Mouse (Mus musculus): ENCODE measurements around the gene Emc10. TPM values are rescaled to one million over a fixed set of nuclear protein-coding genes. Genes with fewer than 3 reads are reported as not detected.

Gene Emc10
- polyA plus RNA-seq, 1 experiment: 188 TPM

DNA sequence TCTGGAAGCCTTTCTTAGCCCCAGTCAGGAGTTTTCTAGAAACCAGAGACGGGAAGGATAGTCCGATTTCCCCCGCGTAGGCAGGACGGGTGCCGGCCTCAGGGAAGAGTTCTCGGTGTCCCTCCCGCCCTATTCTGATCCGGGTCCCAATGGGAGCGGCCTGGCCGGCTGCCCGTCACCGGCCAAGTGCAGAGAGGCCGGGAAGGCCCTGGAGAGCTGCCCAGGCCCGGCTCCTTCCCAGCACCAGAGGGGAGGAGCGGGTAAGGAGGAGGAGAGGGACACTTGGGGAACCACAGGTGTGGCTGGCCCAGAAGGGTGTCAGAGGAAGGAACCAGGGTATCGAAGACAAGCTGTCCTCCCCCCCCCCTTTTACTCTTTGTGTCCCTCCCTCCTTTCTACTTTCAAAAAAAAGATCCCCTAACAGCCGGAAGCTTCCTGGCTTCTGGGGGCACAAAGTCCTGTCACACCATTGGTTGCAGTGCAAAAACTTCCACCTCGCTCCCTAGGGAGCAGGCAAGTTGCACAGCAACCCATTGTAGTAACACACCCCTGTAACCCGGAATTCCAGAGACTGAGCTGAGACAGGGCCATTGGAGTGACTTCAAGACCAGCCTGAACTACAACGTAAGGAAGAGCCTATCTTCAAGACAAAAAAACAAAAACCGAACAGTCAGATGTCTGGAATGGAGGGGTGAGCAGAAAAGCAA is 28.9 kb upstream of the Emc10 start:
- no peak overlapping the region; the same call in 1 of the 2 replicates for H3K4me3 ChIP-seq (ENCODE audit: extremely low read depth, insufficient read depth, insufficient read length)
- 35% methylated on average over 22 of the region's 22 CpGs for WGBS
- peaks cover 28% of the 10 kb centered on the region for H3K4me1 ChIP-seq (ENCODE audit: control insufficient read depth, insufficient read depth, insufficient read length)

DNA sequence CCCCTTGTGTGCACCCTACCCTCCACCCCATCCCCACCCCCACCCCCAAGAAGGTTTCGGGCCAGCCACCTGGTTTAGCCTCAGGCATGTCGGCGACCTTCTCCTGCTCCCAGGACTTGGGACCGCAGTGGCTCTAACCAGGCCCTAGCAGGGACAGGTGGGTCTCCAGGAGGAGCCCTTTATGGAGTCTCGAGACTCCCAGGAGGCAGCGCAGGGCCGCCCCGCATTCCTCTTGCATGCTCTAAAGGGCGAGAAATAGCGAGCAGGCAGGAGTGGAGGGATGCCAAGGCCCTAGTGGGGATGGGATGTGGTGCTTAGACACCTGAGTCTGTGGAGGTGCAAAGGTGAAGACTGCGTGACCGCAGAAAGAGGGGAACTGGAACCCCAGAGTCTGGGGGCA is 28.2 kb upstream of the Emc10 start, which contains the start of gene Mybpc2:
Mybpc2 (minus strand) TSS at position 155 of the 400 bp plus-strand sequence.
- H3K36me3 ChIP-seq (ENCODE audit: control insufficient read depth, insufficient read depth, low read length): peaks cover 15% of the 10 kb centered on the region
- H3K27me3 ChIP-seq (ENCODE audit: control insufficient read depth, insufficient read depth, low read length): no peaks in the 10 kb centered on the region
- no peak for TF ChIP-seq POLR2A (IDR thresholded peaks at IDR 0.05; ENCODE audit: low read depth, low read length)
- no peak for TF ChIP-seq CTCF (IDR thresholded peaks at IDR 0.05; ENCODE audit: extremely low read depth, insufficient read depth, insufficient read length, insufficient replicate concordance)
- DNase-seq (ENCODE audit: low read depth in 1 of 2, low spot score in 2 of 2): no peak
- H3K27ac ChIP-seq (ENCODE audit: insufficient read depth, low read length): peak within 1 kb of the TSS; percentile 62
- peaks cover 28% of the 10 kb centered on the region for H3K4me1 ChIP-seq (ENCODE audit: control insufficient read depth, insufficient read depth, insufficient read length)
- H3K4me3 ChIP-seq (ENCODE audit: extremely low read depth, insufficient read depth, insufficient read length): no peak within 1 kb of the TSS; the same call in 1 of the 2 replicates
- WGBS: 59% methylated on average over 12 of the region's 12 CpGs

More for the DNA sequence above, 28.9 kb upstream of the Emc10 start:
- Histone ChIP-seq H3K36me3 (ENCODE audit: control insufficient read depth, insufficient read depth, low read length) (peaks cover 22% of the 10 kb centered on the region), H3K27ac (ENCODE audit: insufficient read depth, low read length) (peak overlapping the region; percentile 62), H3K27me3 (ENCODE audit: control insufficient read depth, insufficient read depth, low read length) (no peaks in the 10 kb centered on the region)
- peak in 1 of 2 experiments; percentile 61 for DNase-seq (ENCODE audit: low read depth in 1 of 2, low spot score in 2 of 2)
- TF ChIP-seq POLR2A (IDR thresholded peaks at IDR 0.05; ENCODE audit: low read depth, low read length): no peak
- no peak for TF ChIP-seq CTCF (IDR thresholded peaks at IDR 0.05; ENCODE audit: extremely low read depth, insufficient read depth, insufficient read length, insufficient replicate concordance)

DNA sequence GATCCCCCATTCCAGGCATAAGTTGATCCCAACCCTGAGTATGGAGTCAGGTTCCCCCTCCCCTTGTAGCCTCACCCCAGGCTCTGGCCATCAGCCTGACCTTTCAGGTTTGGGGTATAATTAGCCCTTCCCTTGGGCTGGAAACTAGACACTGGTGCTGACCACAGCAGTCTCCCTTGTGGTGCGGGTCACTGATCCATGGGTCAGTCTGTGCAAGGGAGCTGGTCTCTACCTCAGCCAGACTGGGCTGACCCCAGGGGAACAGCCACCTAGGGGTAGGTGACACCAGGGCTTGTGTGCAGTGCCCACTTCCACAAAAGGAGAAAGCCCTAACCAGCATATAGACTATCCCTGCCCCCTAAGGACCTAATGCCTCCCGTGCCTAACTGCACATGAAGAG is 26.7 kb upstream of the Emc10 start:
- Histone ChIP-seq H3K4me3 (ENCODE audit: extremely low read depth, insufficient read depth, insufficient read length) (no peak overlapping the region), H3K36me3 (ENCODE audit: control insufficient read depth, insufficient read depth, low read length) (peaks cover 3% of the 10 kb centered on the region; the same call in 1 of the 2 replicates), H3K27me3 (ENCODE audit: control insufficient read depth, insufficient read depth, low read length) (no peaks in the 10 kb centered on the region), H3K27ac (ENCODE audit: insufficient read depth, low read length) (no peak overlapping the region), H3K4me1 (ENCODE audit: control insufficient read depth, insufficient read depth, insufficient read length) (peaks cover 18% of the 10 kb centered on the region)
- WGBS: 79% methylated on average over 2 of the region's 2 CpGs
- no peak for DNase-seq (ENCODE audit: low read depth in 1 of 2, low spot score in 2 of 2)
- TF ChIP-seq CTCF (IDR thresholded peaks at IDR 0.05; ENCODE audit: extremely low read depth, insufficient read depth, insufficient read length, insufficient replicate concordance) (no peak), POLR2A (IDR thresholded peaks at IDR 0.05; ENCODE audit: low read depth, low read length) (no peak)

DNA sequence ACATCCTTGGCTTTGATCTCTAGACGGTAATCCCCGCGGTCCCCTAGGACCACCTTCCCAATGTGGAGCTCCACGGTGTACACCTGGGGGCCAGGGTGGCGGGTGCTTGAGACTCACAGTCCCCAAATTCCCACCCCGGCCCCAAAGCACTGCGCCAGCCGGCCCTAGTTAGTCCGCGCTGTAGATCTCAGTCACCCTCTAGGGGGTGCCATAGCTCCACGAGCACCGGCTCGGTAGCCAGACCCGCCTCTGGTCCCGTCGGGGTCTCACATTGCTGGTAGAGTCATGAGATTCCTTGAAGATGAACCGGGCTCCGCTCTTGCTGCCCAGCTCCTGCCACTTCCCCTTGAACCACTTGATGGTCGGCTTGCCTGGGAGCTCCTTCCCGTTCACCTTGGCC is 25.4 kb upstream of the Emc10 start:
- Histone ChIP-seq H3K4me3 (ENCODE audit: extremely low read depth, insufficient read depth, insufficient read length) (no peak overlapping the region; the same call in 1 of the 2 replicates), H3K27ac (ENCODE audit: insufficient read depth, low read length) (no peak overlapping the region), H3K27me3 (ENCODE audit: control insufficient read depth, insufficient read depth, low read length) (no peaks in the 10 kb centered on the region), H3K4me1 (ENCODE audit: control insufficient read depth, insufficient read depth, insufficient read length) (peaks cover 13% of the 10 kb centered on the region), H3K36me3 (ENCODE audit: control insufficient read depth, insufficient read depth, low read length) (no peaks in the 10 kb centered on the region)
- no peak for TF ChIP-seq POLR2A (IDR thresholded peaks at IDR 0.05; ENCODE audit: low read depth, low read length)
- peak; percentile 85 for TF ChIP-seq CTCF (IDR thresholded peaks at IDR 0.05; ENCODE audit: extremely low read depth, insufficient read depth, insufficient read length, insufficient replicate concordance)
- DNase-seq (ENCODE audit: low read depth in 1 of 2, low spot score in 2 of 2): peak in 1 of 2 experiments; percentile 76
- 4% methylated on average over 20 of the region's 20 CpGs for WGBS

DNA sequence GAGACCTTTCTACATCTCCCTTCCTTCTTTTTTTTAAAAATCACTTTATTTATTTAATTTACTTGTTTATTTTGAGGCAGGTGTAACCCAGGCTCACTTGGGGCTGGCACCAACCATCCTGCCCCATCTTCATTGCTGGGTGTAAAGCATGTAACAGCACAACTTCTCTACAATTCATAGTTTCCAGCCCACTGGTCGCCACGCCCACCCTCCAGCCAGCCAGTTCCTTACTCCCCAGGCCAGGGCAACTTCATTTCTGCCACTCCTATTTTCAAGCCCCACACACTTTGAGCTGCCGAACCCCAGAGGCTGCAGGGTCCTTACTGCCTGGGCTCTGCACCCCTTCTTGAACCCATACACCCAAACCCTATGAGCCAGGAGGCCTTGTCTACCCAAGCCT is 24.7 kb upstream of the Emc10 start:
- no peak for TF ChIP-seq CTCF (IDR thresholded peaks at IDR 0.05; ENCODE audit: extremely low read depth, insufficient read depth, insufficient read length, insufficient replicate concordance)
- TF ChIP-seq POLR2A (IDR thresholded peaks at IDR 0.05; ENCODE audit: low read depth, low read length): no peak
- Histone ChIP-seq H3K4me1 (ENCODE audit: control insufficient read depth, insufficient read depth, insufficient read length) (peaks cover 10% of the 10 kb centered on the region), H3K36me3 (ENCODE audit: control insufficient read depth, insufficient read depth, low read length) (no peaks in the 10 kb centered on the region), H3K27me3 (ENCODE audit: control insufficient read depth, insufficient read depth, low read length) (no peaks in the 10 kb centered on the region), H3K27ac (ENCODE audit: insufficient read depth, low read length) (no peak overlapping the region), H3K4me3 (ENCODE audit: extremely low read depth, insufficient read depth, insufficient read length) (no peak overlapping the region)
- 39% methylated on average over 3 of the region's 3 CpGs for WGBS
- DNase-seq (ENCODE audit: low read depth in 1 of 2, low spot score in 2 of 2): no peak

DNA sequence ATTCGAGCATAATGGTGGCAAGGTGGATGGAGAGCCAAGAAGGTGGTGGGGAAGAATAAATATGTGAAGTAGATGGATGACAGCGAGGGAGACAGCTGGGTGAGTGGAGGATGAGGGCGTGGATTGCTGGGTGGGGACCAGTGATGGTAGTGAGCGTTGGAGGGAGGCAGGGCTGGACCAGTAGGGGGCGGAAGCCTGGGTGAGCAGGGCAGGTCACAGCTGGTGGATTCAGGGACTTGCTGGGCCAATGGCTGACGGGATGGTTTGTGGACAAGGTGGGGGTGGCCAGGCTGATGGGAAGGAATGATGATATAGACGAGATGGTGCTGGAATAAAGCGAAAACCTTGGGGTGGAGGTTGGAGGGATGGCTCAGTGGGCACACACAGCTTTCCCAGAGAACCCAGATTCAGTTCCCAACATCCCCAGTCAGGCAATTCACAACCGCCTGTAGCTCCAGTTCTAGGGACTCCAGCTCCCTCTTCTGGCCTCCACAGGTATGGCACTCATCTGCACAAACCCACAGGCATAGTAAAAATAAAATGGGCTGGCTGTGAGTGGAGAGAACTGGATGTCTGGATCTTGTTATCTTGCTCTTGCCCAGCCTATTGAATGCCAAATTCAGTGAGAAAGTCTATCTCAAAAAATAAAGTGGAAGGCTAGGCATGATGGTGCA is 23.0 kb upstream of the Emc10 start:
- Histone ChIP-seq H3K4me3 (ENCODE audit: extremely low read depth, insufficient read depth, insufficient read length) (no peak overlapping the region), H3K27ac (ENCODE audit: insufficient read depth, low read length) (no peak overlapping the region), H3K27me3 (ENCODE audit: control insufficient read depth, insufficient read depth, low read length) (no peaks in the 10 kb centered on the region), H3K36me3 (ENCODE audit: control insufficient read depth, insufficient read depth, low read length) (no peaks in the 10 kb centered on the region), H3K4me1 (ENCODE audit: control insufficient read depth, insufficient read depth, insufficient read length) (peaks cover 3% of the 10 kb centered on the region; the same call in 1 of the 2 replicates)
- DNase-seq (ENCODE audit: low read depth in 1 of 2, low spot score in 2 of 2): no peak
- 73% methylated on average over 9 of the region's 9 CpGs for WGBS
- TF ChIP-seq CTCF (IDR thresholded peaks at IDR 0.05; ENCODE audit: extremely low read depth, insufficient read depth, insufficient read length, insufficient replicate concordance): no peak; the same call in 1 of the 2 replicates
- TF ChIP-seq POLR2A (IDR thresholded peaks at IDR 0.05; ENCODE audit: low read depth, low read length): no peak

All from spleen, adult 2 months (tissue).